Mouse (Mus musculus): ENCODE measurements around the gene Fcgr3.

DNA sequence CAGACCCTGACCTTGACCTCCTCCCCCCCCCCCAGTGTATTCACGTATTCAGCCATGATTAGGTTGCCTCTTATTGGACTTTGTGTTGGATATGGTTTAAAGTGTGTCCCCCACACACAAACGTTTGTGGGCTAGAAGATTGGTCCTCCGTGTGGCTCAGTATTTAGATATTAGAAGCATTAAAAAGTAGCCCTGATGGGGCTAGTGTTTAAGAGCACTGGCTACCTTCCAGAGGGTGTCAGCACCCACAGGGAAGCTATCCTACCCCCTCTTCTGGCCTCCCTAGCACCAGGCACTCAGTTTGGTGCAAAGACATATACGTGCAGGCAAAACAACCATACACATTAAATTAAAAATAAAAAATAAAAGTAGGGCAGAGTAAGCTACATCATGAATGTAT, 48.3 kb upstream of the Fcgr3 start:
- TF ChIP-seq CTCF (conservative IDR thresholded peaks at IDR 0.05; ENCODE audit: low read length), result no peak
- TF ChIP-seq POU5F1 (IDR thresholded peaks at IDR 0.05; ENCODE audit: borderline replicate concordance, low read length), result no peak
- no peak for TF ChIP-seq NANOG (IDR thresholded peaks at IDR 0.05; ENCODE audit: borderline replicate concordance, low read length)

All from E14TG2a.4 (cell line).